Mouse (Mus musculus) cortical plate, adult 2 months (tissue): Measurements from ENCODE around the gene Cpt1a.

ENCODE experiments used
- CTCF ChIP-seq: fragments of 200-500 bp; IDR thresholded peaks from 2 replicates; pipeline ENCODE4 v1.5.1; 2011; ENCODE audit warnings: mild to moderate bottlenecking, control low read depth, low read length; ENCODE audit not compliant: insufficient read depth; ENCODE audit errors: extremely low read depth
- POLR2A ChIP-seq: fragments of 200-500 bp; IDR thresholded peaks from 2 replicates; pipeline ENCODE4 v1.6.1; 2011; ENCODE audit warnings: mild to moderate bottlenecking, low read length, control low read depth; ENCODE audit not compliant: insufficient read depth; ENCODE audit errors: extremely low read depth

GRCm38 (mm10) chr19:3428057-3428830 lies 106.1 kb downstream of the Cpt1a start:
- TF ChIP-seq CTCF (no peak), POLR2A (no peak)
